34 mouse cellular contexts compared by ENCODE assay signal in genomic region chr16:13946306-13946705, GRCm38 (mm10). TPM values are rescaled to one million over a fixed set of nuclear protein-coding genes. Genes with fewer than 3 reads are reported as not detected.
DNase-seq lines count a peak whose midpoint lies in the region; ATAC-seq lines count a peak whose summit lies in the region.
"Had no signal": no experiment of that assay in that cellular context is flagged by ENCODE, and none has a peak within 500 bp of the region (broad histone marks: within the 10 kb centered on the region; RNA-seq: fewer than 3 reads in every experiment).

No protein-coding gene starts in this region.

- no peaks in the 10 kb centered on the region for H3K9me3 ChIP-seq in lung, embryonic 15.5 days
- H3K9me3 ChIP-seq: embryonic facial prominence, embryonic 10.5 days; embryonic facial prominence, embryonic 13.5 days; forebrain, embryonic 12.5 days; forebrain, embryonic 15.5 days; G1E; heart, embryonic 10.5 days; heart, embryonic 13.5 days; hindbrain, embryonic 12.5 days; hindbrain, embryonic 15.5 days had no signal

- intact Hi-C loops in left cerebral cortex, postnatal 10 days (cut with DNase I): no loop called here
- intact Hi-C loops in heart, postnatal 10 days (cut with DNase I): no loop called here

- H3K4me2 ChIP-seq in lung, embryonic 15.5 days: no peak overlapping the region
- H3K4me2 ChIP-seq: embryonic facial prominence, embryonic 13.5 days; forebrain, embryonic 12.5 days; forebrain, embryonic 15.5 days; heart, embryonic 13.5 days; hindbrain, embryonic 12.5 days; hindbrain, embryonic 15.5 days had no signal

- WGBS in lung, embryonic 15.5 days: 59% methylated on average over 1 of the region's 1 CpGs

- H3K27me3 ChIP-seq in lung, embryonic 15.5 days: peaks cover 2% of the 10 kb centered on the region; the same call in 1 of the 2 replicates
- H3K27me3 ChIP-seq: CH12.LX; forebrain, embryonic 15.5 days; hindbrain, embryonic 15.5 days; Patski had no signal

- peaks cover 2% of the 10 kb centered on the region; the same call in 1 of the 2 replicates for H3K4me1 ChIP-seq in lung, embryonic 15.5 days
- H3K4me1 ChIP-seq: heart, embryonic 10.5 days had no signal

- H3K9ac ChIP-seq in lung, embryonic 15.5 days: no peak overlapping the region
- H3K9ac ChIP-seq: embryonic facial prominence, embryonic 13.5 days; forebrain, embryonic 12.5 days; forebrain, embryonic 15.5 days; heart, embryonic 13.5 days; hindbrain, embryonic 12.5 days; hindbrain, embryonic 15.5 days had no signal

- H3K36me3 ChIP-seq in lung, embryonic 15.5 days: no peaks in the 10 kb centered on the region
- H3K36me3 ChIP-seq: embryonic facial prominence, embryonic 10.5 days; embryonic facial prominence, embryonic 13.5 days; forebrain, embryonic 12.5 days; forebrain, embryonic 15.5 days; G1E; heart, embryonic 10.5 days; heart, embryonic 13.5 days; hindbrain, embryonic 12.5 days had no signal

- DNase-seq in lung, adult 18-20 months: peak; percentile 82 to 84
- peak; percentile 68 for DNase-seq in lung, postnatal 10 days
- peak; percentile 91 for DNase-seq in lung, postnatal 36 days
- DNase-seq in thymus, postnatal 0 days (ENCODE audit: low spot score): no peak
- no peak for DNase-seq in left cerebral cortex, postnatal 10 days (ENCODE audit: extremely low spot score in 1 of 2, low spot score in 2 of 2)
- DNase-seq in heart, postnatal 10 days: no peak
- DNase-seq: adrenal gland, adult 2 months; adrenal gland, postnatal 14 days; B cell, adult 2 months; cerebellum, adult 11 months; cerebellum, adult 2 months; cerebellum, postnatal 10 days; cerebellum, postnatal 36 days; embryo, embryonic 11 days; gastrocnemius, postnatal 25 days; heart, adult 2 months had no signal

- peak overlapping the region; percentile 87 for H3K27ac ChIP-seq in lung, embryonic 15.5 days
- H3K27ac ChIP-seq: embryonic facial prominence, embryonic 10.5 days; embryonic facial prominence, embryonic 13.5 days; forebrain, embryonic 12.5 days; forebrain, embryonic 15.5 days; heart, adult 2 months; heart, embryonic 10.5 days; heart, embryonic 13.5 days; hindbrain, embryonic 12.5 days; hindbrain, embryonic 15.5 days had no signal

- no peak overlapping the region for H3K4me3 ChIP-seq in lung, embryonic 15.5 days
- H3K4me3 ChIP-seq: embryonic facial prominence, embryonic 10.5 days; embryonic facial prominence, embryonic 13.5 days; erythroblast, embryonic 14.5 days; forebrain, embryonic 12.5 days; forebrain, embryonic 15.5 days; heart, adult 2 months; heart, embryonic 10.5 days; heart, embryonic 13.5 days; hindbrain, embryonic 12.5 days; hindbrain, embryonic 15.5 days had no signal

- peak; percentile 93 for ATAC-seq in lung, embryonic 15.5 days (ENCODE audit: borderline replicate concordance, extremely low read depth, low FRiP score, low TSS enrichment)
- ATAC-seq in monocyte, adult 5-6 weeks (replicated peaks; ENCODE audit: insufficient number of reproducible peaks, low FRiP score, low TSS enrichment, poor library complexity, severe bottlenecking): no peak
- ATAC-seq: forebrain, embryonic 15.5 days; Patski had no signal

RNA-seq across cellular contexts. Expression of gene 2900011O08Rik, which starts 40.1 kb away (rescaled TPM):
- 0.30 and 0.59 TPM in 2 replicates for polyA plus RNA-seq in lung, embryonic 15.5 days (2015; fragmentation: Nextera tagmentation; extraction: Ambion mirVana)
- total RNA-seq in monocyte, adult 5-6 weeks (2017): not detected in 3 replicates
- 0.05 TPM in 1 of 2 replicates, not detected in the other for polyA plus RNA-seq in thymus, postnatal 0 days (2015; fragmentation: Nextera tagmentation; extraction: Ambion mirVana)
- total RNA-seq in left cerebral cortex, postnatal 10 days (2021): 100 to 1,000 TPM; 292 to 312 TPM
- total RNA-seq in heart, postnatal 10 days (2021): not detected
- total RNA-seq: CH12.LX; gastrocnemius, postnatal 25 days; heart, adult 2 months; heart, postnatal 25 days; hematopoietic stem cell, adult 5-6 weeks had no signal
- polyA plus RNA-seq: erythroblast, embryonic 14.5 days; G1E; gonadal fat pad, adult 2 months had no signal

RNA-seq across cellular contexts. Expression of gene Ifitm7, which starts 40.4 kb away (rescaled TPM):
- polyA plus RNA-seq in lung, embryonic 15.5 days (2015; fragmentation: Nextera tagmentation; extraction: Ambion mirVana): not detected in 2 replicates
- total RNA-seq in monocyte, adult 5-6 weeks (2017): not detected in 3 replicates
- not detected in 2 replicates for polyA plus RNA-seq in thymus, postnatal 0 days (2015; fragmentation: Nextera tagmentation; extraction: Ambion mirVana)
- 1 to 10 TPM in 1 of 2 experiments, under 1 TPM in 1; 0.75 to 2.5 TPM for total RNA-seq in left cerebral cortex, postnatal 10 days (2021)
- total RNA-seq in heart, postnatal 10 days (2021): not detected
- total RNA-seq: adrenal gland, adult 2 months; CH12.LX; gastrocnemius, adult 8-10 months; gastrocnemius, postnatal 25 days; heart, adult 2 months; heart, postnatal 25 days had no signal
- polyA plus RNA-seq: adrenal gland, adult 2 months; erythroblast, embryonic 14.5 days; G1E; heart, adult 2 months; heart, embryonic 13.5 days had no signal

RNA-seq across cellular contexts. Expression of gene Mpv17l, which starts 43.3 kb away (rescaled TPM):
- 8.4 and 9.2 TPM in 2 replicates for polyA plus RNA-seq in lung, embryonic 15.5 days (2015; fragmentation: Nextera tagmentation; extraction: Ambion mirVana)
- total RNA-seq in monocyte, adult 5-6 weeks (2017): 0.29 to 0.64 TPM (median 0.39 TPM) in 3 replicates
- 0.79 and 1.3 TPM in 2 replicates for polyA plus RNA-seq in thymus, postnatal 0 days (2015; fragmentation: Nextera tagmentation; extraction: Ambion mirVana)
- 10 to 100 TPM; 71.9 to 75.9 TPM for total RNA-seq in left cerebral cortex, postnatal 10 days (2021)
- total RNA-seq in heart, postnatal 10 days (2021): 1 to 10 TPM in 1 of 2 experiments, under 1 TPM in 1; 0.74 to 1.3 TPM
- polyA plus RNA-seq: erythroblast, embryonic 14.5 days had no signal

RNA-seq across cellular contexts. Expression of gene Pdxdc1, which starts 43.4 kb away (rescaled TPM):
- 81.9 and 82.5 TPM in 2 replicates for polyA plus RNA-seq in lung, embryonic 15.5 days (2015; fragmentation: Nextera tagmentation; extraction: Ambion mirVana)
- 86.4 to 117 TPM (median 103 TPM) in 3 replicates for total RNA-seq in monocyte, adult 5-6 weeks (2017)
- polyA plus RNA-seq in thymus, postnatal 0 days (2015; fragmentation: Nextera tagmentation; extraction: Ambion mirVana): 36.3 and 38.5 TPM in 2 replicates
- 10 to 100 TPM; 73.0 to 73.4 TPM for total RNA-seq in left cerebral cortex, postnatal 10 days (2021)
- 10 to 100 TPM; 78.5 to 80.1 TPM for total RNA-seq in heart, postnatal 10 days (2021)

Comparison
In these comparisons a context has a peak if more than half of its experiments do, and no peak if none do; other contexts are left out.
1. DNase-seq: peak in lung, adult 18-20 months (2 of 2), lung, postnatal 10 days (single experiment) and lung, postnatal 36 days (single experiment); none in thymus, postnatal 0 days (single experiment), left cerebral cortex, postnatal 10 days (0 of 2) and heart, postnatal 10 days (0 of 2).
2. RNA of gene 2900011O08Rik, which starts 40.1 kb away (total RNA-seq): 292 to 312 TPM in left cerebral cortex, postnatal 10 days; not detected in heart, postnatal 10 days and not detected in monocyte, adult 5-6 weeks; every median in the first group is over 100 times any median in the second.
3. RNA of gene Mpv17l, which starts 43.3 kb away (total RNA-seq): 71.9 to 75.9 TPM in left cerebral cortex, postnatal 10 days; 0.74 to 1.3 TPM in heart, postnatal 10 days and 0.29 to 0.64 TPM in monocyte, adult 5-6 weeks; every median in the first group is over 10 times any median in the second.